Mouse (Mus musculus): ENCODE measurements at regions not wholly inside any gene's neighbourhood (a gene's known extent, or its start where the extent isn't known, plus 50 kb on each side); places are given as distances from the start of the nearest gene placed in this dataset.

DNA sequence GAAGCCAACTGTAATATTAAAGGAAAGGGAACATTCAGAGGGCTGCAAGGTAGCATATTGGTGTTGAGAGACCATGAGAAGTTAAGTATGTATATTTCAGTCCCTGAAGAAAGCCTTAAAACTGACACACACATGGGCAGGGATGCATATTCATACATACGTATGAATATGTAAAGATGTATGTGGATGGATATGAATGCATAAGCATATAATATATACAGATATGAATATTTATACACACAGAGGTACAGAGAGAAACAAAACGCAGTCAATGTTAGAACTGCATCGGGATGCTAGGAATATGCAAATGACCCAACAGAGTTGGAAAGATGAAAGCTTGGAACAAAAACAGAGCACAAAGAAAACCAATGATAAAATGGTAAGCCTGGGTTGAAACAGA is 92.9 kb upstream of the Irx1 start:
- TF ChIP-seq CTCF (IDR thresholded peaks at IDR 0.05; ENCODE audit: borderline replicate concordance, extremely low read depth, insufficient read depth, insufficient read length) (no peak), POLR2A (IDR thresholded peaks at IDR 0.05; ENCODE audit: borderline replicate concordance, extremely low read depth, insufficient read depth, insufficient read length, poor library complexity, severe bottlenecking) (no peak)

Measured in brain, embryonic 14.5 days (tissue).